Mouse (Mus musculus) ES-Bruce4 (cell line): Measurements from ENCODE around the gene Gpank1.

Experiments
- CTCF ChIP-seq: IDR thresholded peaks from one replicate; pipeline ENCODE4 v1.8.1; 2011; ENCODE audit warnings: low read depth, low read length
- POLR2A ChIP-seq: IDR thresholded peaks from one replicate; pipeline ENCODE4 v1.8.1; 2011; ENCODE audit warnings: low read length; ENCODE audit not compliant: insufficient read depth

DNA sequence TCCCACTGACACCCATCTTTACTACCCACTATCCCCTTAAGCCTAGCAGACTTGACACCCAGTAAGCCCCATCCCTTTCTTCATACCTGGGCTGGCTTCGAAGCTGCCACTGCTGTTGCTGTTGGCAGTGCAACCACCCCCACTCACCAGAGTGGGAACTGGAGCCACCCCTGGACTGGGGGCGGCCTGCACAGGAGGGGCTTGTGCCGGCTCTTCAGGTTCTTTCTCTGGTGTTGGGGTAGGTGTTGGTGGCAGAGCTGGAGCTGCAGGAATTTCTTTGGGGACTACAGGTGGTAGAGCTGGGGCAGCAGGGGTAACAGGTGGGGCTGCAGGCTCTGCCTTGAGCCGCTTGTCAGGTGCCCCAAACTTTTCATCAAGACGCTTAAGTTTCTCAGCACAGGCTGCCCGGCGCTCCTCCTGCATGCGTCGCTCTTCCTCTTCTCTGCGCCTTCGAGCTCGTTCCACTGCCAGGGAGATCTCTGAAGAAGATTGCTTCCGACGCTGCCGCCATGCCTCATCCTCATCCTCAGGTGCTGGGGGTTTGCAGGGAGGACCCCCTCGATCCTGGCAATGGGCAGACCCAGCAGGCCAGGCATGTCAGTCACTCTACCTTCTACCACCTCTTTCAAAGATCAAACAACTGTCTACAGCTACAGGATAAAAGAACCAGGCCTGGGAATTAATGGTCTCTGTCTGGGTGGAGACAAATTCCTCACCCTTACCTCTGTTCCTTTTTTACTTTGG, 37.8 kb downstream of the Gpank1 start:
- TF ChIP-seq CTCF (no peak), POLR2A (no peak)
